Mouse (Mus musculus): ENCODE measurements around the gene Morc3.

DNA sequence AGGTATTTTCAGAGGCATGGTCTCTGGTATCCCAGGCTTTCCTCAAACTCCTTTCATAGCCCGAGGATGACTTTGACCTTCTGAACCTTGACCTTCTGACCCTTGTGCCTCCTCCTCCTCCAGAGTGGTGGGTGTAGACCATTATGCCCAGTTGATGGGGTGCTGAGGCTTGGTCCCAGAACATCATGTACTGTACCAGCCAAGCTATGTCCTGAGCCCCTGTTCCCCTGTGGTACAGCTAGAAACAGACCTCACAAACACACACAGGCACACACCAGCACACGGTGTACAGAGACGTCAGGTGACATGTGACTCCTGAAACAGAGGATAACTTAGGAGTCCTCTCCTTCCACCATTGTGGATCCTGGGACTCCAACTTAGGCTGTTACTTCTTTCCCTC, 80.9 kb downstream of the Morc3 start:
- no peak for TF ChIP-seq CTCF (IDR thresholded peaks at IDR 0.05; ENCODE audit: borderline replicate concordance, insufficient read depth, low read depth, low read length)
- TF ChIP-seq POLR2A (IDR thresholded peaks at IDR 0.05; ENCODE audit: borderline replicate concordance, insufficient read depth, low read length), result no peak

All from cerebellum, adult 2 months (tissue).